Mouse (Mus musculus): ENCODE results near the gene Rims1.

Gene Rims1

DNA sequence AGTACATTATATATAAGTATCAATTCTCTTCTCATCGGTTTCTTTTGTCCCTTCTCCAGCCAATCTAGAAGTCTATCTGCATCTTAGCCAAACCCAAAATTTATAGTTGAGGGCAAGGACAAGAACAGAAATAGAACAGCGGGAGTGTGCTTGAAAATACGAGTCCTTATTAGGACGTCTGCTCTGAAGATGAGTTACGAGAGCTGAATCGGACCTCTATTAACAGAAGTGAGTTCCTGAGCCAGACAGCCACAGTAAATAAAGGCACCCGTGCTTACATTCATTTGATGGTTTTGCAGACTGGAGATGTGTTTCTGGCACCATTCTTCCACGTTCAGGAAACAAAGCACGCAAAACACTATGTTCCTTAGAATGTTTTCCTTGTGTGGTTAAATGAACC lies 466.9 kb downstream of the Rims1 start:
- DNase-seq = no peak

- DNase-seq = no peak
Observed at GRCm38 (mm10) chr1:22320941-22321676, 484.7 kb downstream of the Rims1 start.

GRCm38 (mm10) chr1:22315537-22315936 lies 490.3 kb downstream of the Rims1 start:
- DNase-seq = no peak

DNA sequence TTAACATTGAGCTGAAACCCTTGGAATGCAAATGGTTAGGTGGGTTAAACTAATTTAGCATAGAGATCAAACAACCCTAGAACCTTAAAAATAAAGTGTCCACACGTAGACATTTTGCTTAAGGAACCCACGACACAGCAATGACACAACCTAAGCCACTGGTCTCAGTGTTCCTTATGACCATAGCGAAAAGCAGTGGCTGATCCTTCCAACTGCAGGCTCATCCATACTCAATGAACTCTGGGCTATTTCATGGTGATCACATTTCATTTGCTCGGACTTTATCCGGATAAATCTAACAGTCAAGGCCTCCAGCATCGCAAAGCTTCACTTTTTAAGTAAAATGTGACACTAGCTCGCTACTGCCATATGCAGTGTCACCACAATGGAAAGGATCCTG lies 494.3 kb downstream of the Rims1 start:
- DNase-seq = no peak

GRCm38 (mm10) chr1:22306519-22306918 lies 499.3 kb downstream of the Rims1 start:
- DNase-seq = no peak

GRCm38 (mm10) chr1:22305932-22306331 lies 499.9 kb downstream of the Rims1 start:
- no peak for DNase-seq

GRCm38 (mm10) chr1:22293953-22294352 lies 511.8 kb downstream of the Rims1 start:
- no peak for DNase-seq

DNA sequence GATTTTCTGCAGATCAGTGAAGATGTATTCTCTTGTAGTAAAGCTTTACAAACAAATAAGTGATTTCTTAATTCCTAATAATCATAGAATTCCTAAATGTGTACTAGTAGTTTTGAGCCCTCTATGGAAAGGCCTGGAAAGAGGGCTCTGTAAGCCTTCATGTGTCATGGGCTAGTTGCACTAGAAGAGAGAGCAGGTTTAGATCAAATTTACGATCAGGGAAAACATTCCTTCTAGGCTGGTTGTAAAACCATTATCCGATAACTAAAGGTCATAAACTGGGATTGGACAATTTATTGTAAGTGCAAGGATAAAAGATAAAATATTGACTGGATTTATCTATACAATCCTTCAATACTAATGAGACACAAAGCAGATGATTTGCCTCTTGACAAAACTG lies 512.5 kb downstream of the Rims1 start:
- no peak for DNase-seq

DNA sequence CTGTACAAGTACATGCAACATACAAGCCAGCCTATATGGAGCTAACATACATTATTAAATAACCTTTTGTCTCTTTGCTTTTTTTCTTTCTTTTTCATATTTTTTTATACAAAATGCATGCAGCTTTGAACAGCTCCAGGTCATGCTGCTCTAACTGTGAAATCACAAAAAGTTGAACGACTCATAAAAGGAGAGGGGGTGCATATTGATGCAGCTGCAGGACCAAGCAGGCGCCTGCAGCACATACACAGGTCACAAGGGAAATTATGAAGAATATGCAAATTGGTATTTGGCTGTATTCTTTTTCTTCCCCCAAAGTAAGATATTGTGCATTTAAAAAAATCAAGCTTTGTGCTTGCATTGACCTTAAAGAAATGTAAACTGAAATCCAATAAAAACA lies 519.0 kb downstream of the Rims1 start:
- DNase-seq = no peak

GRCm38 (mm10) chr1:22279954-22280353 lies 525.8 kb downstream of the Rims1 start:
- no peak for DNase-seq

- DNase-seq = no peak
Observed at GRCm38 (mm10) chr1:22274081-22274480, 531.7 kb downstream of the Rims1 start.

DNA sequence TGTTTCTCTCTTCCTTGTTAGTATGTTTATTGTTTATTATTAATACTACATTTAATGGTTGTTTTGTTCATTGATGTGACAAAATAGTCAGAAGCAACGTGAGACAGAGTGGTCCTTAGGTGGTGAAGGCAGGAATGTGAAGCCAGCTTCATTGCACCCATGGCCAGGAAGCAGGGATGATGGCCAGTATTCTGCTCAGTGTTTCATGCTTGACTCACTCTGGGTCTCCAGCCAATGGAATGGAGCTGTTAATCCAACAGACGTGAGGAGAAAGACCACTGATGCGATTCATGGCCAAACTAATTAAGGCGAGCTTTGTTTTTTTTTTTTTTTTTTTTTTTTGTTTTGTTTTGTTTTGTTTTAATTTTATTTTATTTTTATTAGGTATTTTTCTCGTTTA lies 535.7 kb downstream of the Rims1 start:
- DNase-seq = no peak

DNA sequence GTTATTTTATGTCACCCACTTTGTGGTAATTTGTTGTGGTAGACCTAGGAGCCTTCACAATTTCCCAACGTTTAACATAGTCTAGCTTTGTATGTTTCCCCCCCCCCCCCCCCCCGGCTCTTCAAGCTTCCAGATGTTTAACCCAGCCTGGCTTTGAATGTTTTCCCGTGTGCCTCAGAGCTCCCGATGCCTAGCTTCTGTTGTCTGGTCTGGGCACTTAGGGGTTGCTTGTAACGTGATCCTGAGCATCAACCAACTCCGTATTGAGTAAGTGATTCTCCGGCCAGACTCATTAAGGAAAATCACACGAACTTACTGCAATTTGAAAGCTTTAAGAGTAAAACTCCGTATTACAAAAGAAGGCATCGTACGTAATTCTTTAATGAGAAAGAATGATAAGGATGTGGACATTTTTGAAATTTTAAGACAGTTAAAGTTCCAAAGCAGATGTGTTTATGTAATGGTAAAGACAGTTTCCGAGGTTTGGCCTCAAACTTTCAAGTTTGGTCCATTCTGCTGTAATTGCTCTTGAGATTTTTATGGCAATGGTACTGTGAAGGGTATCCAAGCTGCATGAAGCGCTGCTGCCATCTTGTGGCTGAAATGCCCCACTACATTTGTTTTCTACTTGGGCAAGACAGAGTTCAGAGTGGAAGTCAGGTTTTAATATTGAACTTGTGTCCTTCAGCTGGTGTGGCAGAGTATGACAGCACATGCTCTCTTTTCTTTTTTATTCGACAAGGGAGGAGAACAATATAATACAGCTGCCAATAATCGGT lies 537.0 kb downstream of the Rims1 start:
- peak; percentile 85 to 89 for DNase-seq

- no peak for DNase-seq
Observed at GRCm38 (mm10) chr1:22266491-22266890, 539.3 kb downstream of the Rims1 start.

DNA sequence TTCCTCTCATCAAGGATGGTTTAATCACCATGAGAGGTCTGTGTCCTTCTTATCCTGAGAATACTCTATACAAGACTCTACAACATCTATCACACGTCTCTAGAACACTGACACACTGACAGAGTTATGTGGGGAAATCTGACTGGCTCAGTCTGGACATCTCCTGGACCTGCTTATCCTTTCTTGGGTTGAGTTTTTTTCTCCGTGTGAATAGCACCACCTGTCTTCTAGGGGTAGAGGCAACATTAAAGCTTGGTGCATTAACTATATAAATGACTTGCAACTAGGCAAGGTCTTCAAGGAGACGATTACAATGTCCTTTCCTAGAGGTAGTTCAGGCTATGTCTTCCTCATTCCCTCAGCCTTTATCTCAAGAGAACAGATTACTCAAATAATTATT lies 540.3 kb downstream of the Rims1 start:
- DNase-seq = no peak

DNA sequence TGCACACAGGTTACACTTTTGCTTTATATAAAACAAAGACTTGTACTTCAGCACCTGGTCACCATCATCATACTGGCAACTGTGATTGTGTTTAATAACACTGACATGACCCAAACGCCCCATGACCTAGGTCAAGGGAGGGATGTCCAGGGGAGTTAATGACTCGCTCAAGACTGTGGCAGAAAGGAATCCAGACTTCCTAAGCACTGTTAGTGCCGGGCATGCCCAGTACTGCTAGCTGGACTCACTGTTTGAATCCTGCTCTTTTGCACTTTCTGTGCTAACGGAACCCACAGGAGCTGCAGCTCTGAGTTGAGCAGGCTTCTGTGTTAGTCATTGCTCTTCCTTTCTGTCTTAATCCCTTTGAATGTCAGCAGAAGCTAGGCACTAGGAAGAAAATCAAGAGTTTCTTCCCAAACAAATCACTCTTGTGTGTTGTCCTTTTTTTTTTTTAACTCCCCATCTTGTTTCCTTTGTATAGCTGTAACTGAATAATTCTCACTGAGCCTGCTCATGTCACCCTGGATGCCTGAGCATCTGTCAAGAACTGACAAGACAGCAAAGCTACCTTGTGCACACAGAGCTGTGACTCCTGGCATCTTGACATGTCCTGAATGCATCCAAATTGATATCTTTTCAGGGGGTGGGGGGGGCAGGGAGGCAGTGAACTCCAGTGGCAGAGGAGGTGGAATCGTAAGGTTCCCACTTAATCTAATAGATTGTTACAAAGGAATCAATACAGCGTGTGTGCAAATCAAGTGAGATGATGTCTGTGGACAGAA lies 543.4 kb downstream of the Rims1 start:
- peak; percentile 17 to 21 for DNase-seq

DNA sequence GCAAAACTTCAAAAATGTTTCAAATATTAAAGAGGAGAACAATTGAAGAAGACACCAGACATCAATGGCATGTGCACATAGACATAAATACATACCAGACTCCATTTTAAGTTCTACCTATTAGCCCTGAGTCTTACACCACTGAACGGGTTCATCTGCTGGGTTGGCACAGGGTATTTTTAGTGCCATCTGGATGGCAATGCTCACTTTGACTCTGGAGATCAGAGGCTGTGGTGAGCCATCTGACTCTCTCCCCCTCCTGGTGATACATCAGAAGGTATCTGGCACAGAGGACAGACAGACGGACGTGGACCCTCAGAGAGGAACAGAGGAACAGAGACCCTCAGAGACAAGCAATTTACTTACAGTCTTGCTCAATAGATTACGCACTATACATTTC lies 544.1 kb downstream of the Rims1 start:
- peak; percentile 62 to 73 for DNase-seq

GRCm38 (mm10) chr1:22260291-22260690 lies 545.5 kb downstream of the Rims1 start:
- DNase-seq = no peak

GRCm38 (mm10) chr1:22258356-22258755 lies 547.4 kb downstream of the Rims1 start:
- peak; percentile 34 to 56 for DNase-seq

GRCm38 (mm10) chr1:22254278-22254677 lies 551.5 kb downstream of the Rims1 start:
- no peak for DNase-seq

DNA sequence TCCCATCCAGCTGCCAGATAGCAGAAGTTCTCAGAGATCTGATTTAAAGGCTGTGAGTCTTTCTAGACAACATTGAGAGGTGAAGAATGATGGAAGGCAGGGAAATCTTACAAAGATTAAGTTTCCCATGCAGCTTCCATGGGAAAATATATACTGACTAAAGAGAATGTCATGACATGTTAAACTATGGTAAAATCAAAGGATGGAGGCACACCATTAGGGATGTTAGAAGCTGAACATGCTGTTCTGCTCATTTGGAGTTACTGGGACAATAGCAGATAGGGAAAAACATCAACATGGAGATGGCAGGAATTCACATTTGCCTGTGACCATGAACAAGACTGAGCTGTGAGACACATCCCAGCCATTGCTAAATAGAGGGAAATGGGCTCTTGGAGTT lies 552.9 kb downstream of the Rims1 start:
- DNase-seq = no peak

- DNase-seq = no peak
Observed at GRCm38 (mm10) chr1:22248898-22249386, 556.9 kb downstream of the Rims1 start.

DNA sequence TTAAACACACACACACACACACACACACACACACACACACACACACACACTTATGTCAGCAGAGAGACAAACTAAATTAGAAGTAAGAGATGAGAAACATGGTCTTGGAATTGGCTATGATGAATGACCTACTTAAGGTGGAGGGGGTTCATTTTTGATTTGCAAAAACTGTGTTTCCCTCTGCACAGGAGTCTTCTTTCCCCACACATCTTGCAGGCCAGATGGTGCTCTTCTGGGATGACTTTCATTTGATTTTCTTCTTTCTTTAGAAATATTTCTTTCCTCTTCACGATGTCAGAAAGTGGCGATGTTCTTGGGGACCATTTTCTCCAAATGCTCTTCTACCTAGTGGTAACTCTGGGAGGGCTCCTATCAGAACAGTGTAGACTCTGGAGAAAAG lies 560.0 kb downstream of the Rims1 start:
- DNase-seq = no peak

All from cerebellum, postnatal 25 days (tissue).